8 mouse cellular contexts compared by ENCODE assay signal in the genomic region with DNA sequence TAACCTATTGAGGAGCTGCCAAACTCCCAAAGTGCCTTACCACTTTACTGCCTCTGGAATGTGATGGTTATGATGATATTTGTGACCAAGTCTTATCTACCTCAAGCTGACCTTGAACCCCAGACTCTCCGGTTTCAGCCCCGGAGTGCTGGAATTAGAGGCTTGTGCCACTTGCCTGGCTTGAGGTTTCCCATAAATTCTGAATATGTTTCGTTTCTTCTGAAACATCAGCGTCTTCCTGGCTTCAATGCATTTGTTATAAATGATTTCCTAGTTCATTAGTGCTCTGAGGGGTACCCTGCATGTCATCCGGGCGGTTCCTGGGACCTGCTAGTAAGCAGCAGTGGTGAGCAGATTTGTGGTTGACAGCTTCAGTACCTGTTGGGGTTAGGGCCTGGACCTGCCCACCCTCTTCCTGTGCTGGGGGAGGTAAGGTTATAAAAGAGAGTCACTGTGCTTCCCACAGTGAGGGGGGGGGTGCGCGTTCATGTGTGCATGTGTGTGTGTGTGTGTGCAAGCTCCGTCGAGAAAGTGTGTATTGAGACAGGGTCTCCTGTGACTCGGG. TPM values are rescaled to one million over a fixed set of nuclear protein-coding genes. Genes with fewer than 3 reads are reported as not detected.
DNase-seq lines count a peak whose midpoint lies in the region; ATAC-seq lines count a peak whose summit lies in the region.

No protein-coding gene starts in this region.

- peaks cover 55% of the 10 kb centered on the region for H3K4me1 ChIP-seq in lung, embryonic 15.5 days
- peaks cover 24% of the 10 kb centered on the region for H3K4me1 ChIP-seq in intestine, embryonic 14.5 days (replicated peaks; ENCODE audit: control insufficient read depth, insufficient read depth, low read length)

- no peaks in the 10 kb centered on the region for H3K36me3 ChIP-seq in lung, embryonic 15.5 days
- H3K36me3 ChIP-seq in intestine, embryonic 14.5 days (ENCODE audit: control insufficient read depth, insufficient read depth, low read length), result no peaks in the 10 kb centered on the region

- H3K27me3 ChIP-seq in lung, embryonic 15.5 days, result no peaks in the 10 kb centered on the region
- no peaks in the 10 kb centered on the region for H3K27me3 ChIP-seq in intestine, embryonic 14.5 days (replicated peaks; ENCODE audit: control insufficient read depth, insufficient read depth, low read length)

- no peak overlapping the region for H3K27ac ChIP-seq in lung, embryonic 15.5 days
- H3K27ac ChIP-seq in intestine, embryonic 14.5 days (ENCODE audit: low read depth), result no peak overlapping the region

- ATAC-seq in lung, embryonic 15.5 days (ENCODE audit: borderline replicate concordance, extremely low read depth, low FRiP score, low TSS enrichment), result no peak
- ATAC-seq in intestine, embryonic 14.5 days (replicated peaks; ENCODE audit: low FRiP score, low TSS enrichment, low read depth), result no peak
- ATAC-seq in erythroid progenitor cell, adult 5-6 weeks (replicated peaks; ENCODE audit: low FRiP score, poor library complexity, severe bottlenecking), result no peak
- ATAC-seq in megakaryocyte progenitor cell, adult 5-6 weeks (replicated peaks; ENCODE audit: poor library complexity), result no peak

- WGBS in lung, embryonic 15.5 days, result 74% methylated on average over 11 of the region's 11 CpGs
- WGBS in intestine, embryonic 14.5 days, result 82% methylated on average over 11 of the region's 11 CpGs

- peak; percentile 25 for DNase-seq in adrenal gland, postnatal 10 days
- DNase-seq in adrenal gland, adult 8-10 months, result no peak
- DNase-seq in lung, postnatal 10 days, result no peak
- DNase-seq in intestine, embryonic 14.5 days (ENCODE audit: low spot score), result no peak
- peak; percentile 60 to 64 for DNase-seq in natural killer cell, adult 2 months (ENCODE audit: low spot score in 2 of 2)

- peak overlapping the region; percentile 82 for H3K4me2 ChIP-seq in lung, embryonic 15.5 days
- peak overlapping the region; percentile 84 for H3K4me2 ChIP-seq in intestine, embryonic 14.5 days (ENCODE audit: low read length)

- H3K9me3 ChIP-seq in lung, embryonic 15.5 days, result no peaks in the 10 kb centered on the region
- H3K9me3 ChIP-seq in intestine, embryonic 14.5 days (ENCODE audit: control insufficient read depth, low read length), result no peaks in the 10 kb centered on the region

- H3K9ac ChIP-seq in lung, embryonic 15.5 days, result no peak overlapping the region; the same call in 1 of the 2 replicates
- H3K9ac ChIP-seq in intestine, embryonic 14.5 days (ENCODE audit: low read length), result no peak overlapping the region

- H3K4me3 ChIP-seq in lung, embryonic 15.5 days, result peak overlapping the region; percentile 79
- H3K4me3 ChIP-seq in intestine, embryonic 14.5 days (ENCODE audit: low read depth, low read length), result peak overlapping the region; percentile 72

RNA-seq across cellular contexts. Expression of gene Tpst2, which starts 1.5 kb away (rescaled TPM):
- total RNA-seq in adrenal gland, postnatal 10 days (2021), result 100 to 1,000 TPM; 116 to 169 TPM
- total RNA-seq in adrenal gland, adult 8-10 months (2022), result 100 to 1,000 TPM; 143 to 211 (median 173) TPM
- polyA plus RNA-seq in lung, embryonic 15.5 days (2015; fragmentation: Nextera tagmentation; extraction: Ambion mirVana), result 55.8 and 61.0 TPM in 2 replicates
- polyA plus RNA-seq in intestine, embryonic 14.5 days (2014; fragmentation: Nextera tagmentation; extraction: Ambion mirVana), result 40.8 and 41.1 TPM in 2 replicates
- total RNA-seq in erythroid progenitor cell, adult 5-6 weeks (2015; ENCODE audit: low replicate concordance), result 3.4 and 6.5 TPM in 2 replicates
- total RNA-seq in erythroid progenitor cell, adult 5-6 weeks (2017; ENCODE audit: low replicate concordance), result 5.8 and 19.2 TPM in 2 replicates
- 22.6 and 29.6 TPM in 2 replicates for total RNA-seq in megakaryocyte progenitor cell, adult 5-6 weeks (2015)
- 31.4 and 45.3 TPM in 2 replicates for total RNA-seq in megakaryocyte progenitor cell, adult 5-6 weeks (2017)

RNA-seq across cellular contexts. Expression of gene Crybb1, which starts 22.4 kb away (rescaled TPM):
- total RNA-seq in adrenal gland, postnatal 10 days (2021), result 1 to 10 TPM; 1.4 to 2.2 TPM
- 1 to 10 TPM in 3 of 4 experiments, under 1 TPM in 1; 0.74 to 7.0 (median 2.6) TPM for total RNA-seq in adrenal gland, adult 8-10 months (2022)
- 3.2 and 4.5 TPM in 2 replicates for polyA plus RNA-seq in lung, embryonic 15.5 days (2015; fragmentation: Nextera tagmentation; extraction: Ambion mirVana)
- 1.8 and 3.3 TPM in 2 replicates for polyA plus RNA-seq in intestine, embryonic 14.5 days (2014; fragmentation: Nextera tagmentation; extraction: Ambion mirVana)
- total RNA-seq in erythroid progenitor cell, adult 5-6 weeks (2015; ENCODE audit: low replicate concordance), result not detected in 2 replicates
- total RNA-seq in erythroid progenitor cell, adult 5-6 weeks (2017; ENCODE audit: low replicate concordance), result not detected in 2 replicates
- not detected in 2 replicates for total RNA-seq in megakaryocyte progenitor cell, adult 5-6 weeks (2015)
- total RNA-seq in megakaryocyte progenitor cell, adult 5-6 weeks (2017), result not detected in 2 replicates

RNA-seq across cellular contexts. Expression of gene Cryba4, which starts 25.7 kb away (rescaled TPM):
- 10 to 100 TPM in 1 of 2 experiments, 1 to 10 TPM in 1; 7.9 to 17.4 TPM for total RNA-seq in adrenal gland, postnatal 10 days (2021)
- 100 to 1,000 TPM in 1 of 4 experiments, 10 to 100 TPM in 3; 42.1 to 126 (median 66.3) TPM for total RNA-seq in adrenal gland, adult 8-10 months (2022)
- 1.3 and 1.6 TPM in 2 replicates for polyA plus RNA-seq in lung, embryonic 15.5 days (2015; fragmentation: Nextera tagmentation; extraction: Ambion mirVana)
- polyA plus RNA-seq in intestine, embryonic 14.5 days (2014; fragmentation: Nextera tagmentation; extraction: Ambion mirVana), result 2.4 and 3.0 TPM in 2 replicates
- total RNA-seq in erythroid progenitor cell, adult 5-6 weeks (2015; ENCODE audit: low replicate concordance), result not detected in 2 replicates
- not detected in 2 replicates for total RNA-seq in erythroid progenitor cell, adult 5-6 weeks (2017; ENCODE audit: low replicate concordance)
- total RNA-seq in megakaryocyte progenitor cell, adult 5-6 weeks (2015), result not detected in 2 replicates
- not detected in 2 replicates for total RNA-seq in megakaryocyte progenitor cell, adult 5-6 weeks (2017)

RNA-seq across cellular contexts. Expression of gene Tfip11, which starts 48.2 kb away (rescaled TPM):
- 10 to 100 TPM; 28.4 to 32.3 TPM for total RNA-seq in adrenal gland, postnatal 10 days (2021)
- 10 to 100 TPM; 36.2 to 44.0 (median 38.9) TPM for total RNA-seq in adrenal gland, adult 8-10 months (2022)
- polyA plus RNA-seq in lung, embryonic 15.5 days (2015; fragmentation: Nextera tagmentation; extraction: Ambion mirVana), result 30.1 and 30.4 TPM in 2 replicates
- polyA plus RNA-seq in intestine, embryonic 14.5 days (2014; fragmentation: Nextera tagmentation; extraction: Ambion mirVana), result 24.5 and 24.6 TPM in 2 replicates
- total RNA-seq in erythroid progenitor cell, adult 5-6 weeks (2015; ENCODE audit: low replicate concordance), result 6.3 and 8.6 TPM in 2 replicates
- total RNA-seq in erythroid progenitor cell, adult 5-6 weeks (2017; ENCODE audit: low replicate concordance), result 10.5 and 25.9 TPM in 2 replicates
- 12.9 and 16.2 TPM in 2 replicates for total RNA-seq in megakaryocyte progenitor cell, adult 5-6 weeks (2015)
- total RNA-seq in megakaryocyte progenitor cell, adult 5-6 weeks (2017), result 12.9 and 20.1 TPM in 2 replicates

Comparison
In these comparisons a context has a peak if more than half of its experiments do, and no peak if none do; other contexts are left out.
1. DNase-seq: peak in adrenal gland, postnatal 10 days (single experiment) and natural killer cell, adult 2 months (2 of 2); none in adrenal gland, adult 8-10 months (single experiment), lung, postnatal 10 days (single experiment) and intestine, embryonic 14.5 days (single experiment).
2. RNA of gene Cryba4, which starts 25.7 kb away (total RNA-seq): 42.1 to 126 TPM in adrenal gland, adult 8-10 months and 7.9 to 17.4 TPM in adrenal gland, postnatal 10 days; not detected in megakaryocyte progenitor cell, adult 5-6 weeks and not detected in erythroid progenitor cell, adult 5-6 weeks; every median in the first group is over 4 times any median in the second.